Mouse (Mus musculus) ES-E14 (cell line): ENCODE data around the gene Uggt2. TPM values are rescaled to one million over a fixed set of nuclear protein-coding genes. Genes with fewer than 3 reads are reported as not detected.

ENCODE experiments used
- DNase-seq: peaks from one replicate; pipeline ENCODE4 v3.0.0-alpha.2; 2013; ENCODE audit warnings: low read depth, low spot score
- H3K27ac ChIP-seq: 2 replicates; pipeline ENCODE4 v1.5.1; 2012; ENCODE audit warnings: low read depth, mild to moderate bottlenecking, low read length, moderate library complexity, mixed read lengths; ENCODE audit not compliant: poor library complexity, insufficient read depth, severe bottlenecking
- H3K36me3 ChIP-seq: 2 replicates; pipeline ENCODE4 v1.6.1; 2012; ENCODE audit warnings: mild to moderate bottlenecking, low read length, moderate library complexity, mixed read lengths; ENCODE audit not compliant: control insufficient read depth, poor library complexity, insufficient read depth, severe bottlenecking
- H3K4me1 ChIP-seq, 2 experiments: fragments of 150-350 bp in 1 of 2; sonication (generic) in 1 of 2; 2 replicates each; pipeline ENCODE4 v1.6.1; 2012; ENCODE audit warnings: low read length in 2 of 2, mild to moderate bottlenecking in 1 of 2, mixed read lengths in 1 of 2; ENCODE audit not compliant: control insufficient read depth in 2 of 2, insufficient read depth in 2 of 2, poor library complexity in 1 of 2
- H3K4me3 ChIP-seq, 2 experiments: fragments of 150-350 bp in 1 of 2; sonication (generic) in 1 of 2; 2 replicates each; pipeline ENCODE4 v1.5.1; 2012; ENCODE audit warnings: low read length in 2 of 2, low read depth in 1 of 2, mild to moderate bottlenecking in 1 of 2, mixed read lengths in 1 of 2; ENCODE audit not compliant: insufficient read depth in 1 of 2, poor library complexity in 1 of 2, severe bottlenecking in 1 of 2
- H3K9ac ChIP-seq: 2 replicates; pipeline ENCODE4 v1.6.1; 2012; ENCODE audit warnings: low read depth, mild to moderate bottlenecking, low read length, mixed read lengths; ENCODE audit not compliant: poor library complexity, insufficient read depth, severe bottlenecking
- H3K9me3 ChIP-seq: fragments of 150-350 bp; sonication (generic); 2 replicates; pipeline ENCODE4 v1.6.1; 2012; ENCODE audit warnings: low read depth, mild to moderate bottlenecking, low read length; ENCODE audit not compliant: control insufficient read depth, insufficient read depth
- CHD2 ChIP-seq: IDR thresholded peaks from 2 replicates; pipeline ENCODE4 v1.6.1; 2014; ENCODE audit warnings: mild to moderate bottlenecking, low read depth, low read length, inconsistent platforms
- HCFC1 ChIP-seq: IDR thresholded peaks from 2 replicates; pipeline ENCODE4 v1.6.1; 2012; ENCODE audit warnings: low read length, inconsistent platforms, borderline replicate concordance; ENCODE audit not compliant: insufficient read depth
- MAFK ChIP-seq: IDR thresholded peaks from 2 replicates; pipeline ENCODE4 v1.6.1; 2014; ENCODE audit warnings: mild to moderate bottlenecking, low read depth, low read length, inconsistent platforms; ENCODE audit not compliant: insufficient read depth
- ZC3H11A ChIP-seq: IDR thresholded peaks from 2 replicates; pipeline ENCODE4 v1.6.1; 2012; ENCODE audit warnings: low read depth, mild to moderate bottlenecking, inconsistent platforms, low read length, borderline replicate concordance
- ZNF384 ChIP-seq: IDR thresholded peaks from 2 replicates; pipeline ENCODE4 v1.6.1; 2012; ENCODE audit warnings: low read depth, low read length, inconsistent platforms
- in situ Hi-C, 2 experiments: fragments of 600-800 bp; cut with MboI; formaldehyde crosslinking; loops; one replicate each; pipeline ENCODE4 v1.15.1; 2025; ENCODE audit warnings: low sequenced_read_pairs in 2 of 2, inconsistent platforms in 1 of 2; ENCODE audit not compliant: unreplicated experiment in 2 of 2
- total RNA-seq: library from RNA; depleted of rRNA; stranded (reverse); fragments of 300-350 nt; gene quantifications from 2 replicates; pipeline ENCODE4 v1.2.3, GENCODE M21; 2012; rRNA removed

Uggt2 gene
- total RNA-seq, 1 experiment, result 5.4 TPM

DNA sequence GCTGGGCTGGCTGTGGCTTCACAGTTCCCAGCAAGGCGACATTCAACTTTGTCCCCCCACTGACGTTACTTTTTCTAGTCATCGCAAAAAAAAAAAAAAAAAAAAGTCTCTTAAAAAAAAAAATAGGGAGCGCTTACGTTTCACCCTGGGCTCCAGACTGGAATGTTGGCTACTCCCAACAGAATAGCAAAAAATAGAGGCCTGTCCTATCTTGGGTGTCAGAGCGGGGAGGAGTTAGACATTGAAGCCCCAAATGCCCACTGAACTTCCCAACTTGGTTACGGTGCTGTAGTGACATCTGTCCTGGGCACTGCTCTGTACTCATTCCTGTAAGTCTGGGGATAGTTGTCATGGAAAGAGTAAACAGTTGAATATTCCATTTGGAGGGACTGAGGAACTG is 160.7 kb downstream of the Uggt2 start:
- in situ Hi-C loops, result no loop called here
- H3K9ac ChIP-seq, result peak overlapping the region; percentile 88
- H3K4me1 ChIP-seq, result peaks cover 0 to 2% of the 10 kb centered on the region in 2 experiments; a peak in 1 of 4 replicates
- DNase-seq, result no peak
- H3K9me3 ChIP-seq, result no peaks in the 10 kb centered on the region
- TF ChIP-seq MAFK (no peak), ZC3H11A (no peak), ZNF384 (peak; percentile 78; the same call in 1 of the 2 replicates), CHD2 (no peak), HCFC1 (no peak)
- H3K36me3 ChIP-seq, result no peaks in the 10 kb centered on the region
- peak overlapping the region; percentile 83 to 93 for H3K4me3 ChIP-seq
- H3K27ac ChIP-seq, result no peak overlapping the region

DNA sequence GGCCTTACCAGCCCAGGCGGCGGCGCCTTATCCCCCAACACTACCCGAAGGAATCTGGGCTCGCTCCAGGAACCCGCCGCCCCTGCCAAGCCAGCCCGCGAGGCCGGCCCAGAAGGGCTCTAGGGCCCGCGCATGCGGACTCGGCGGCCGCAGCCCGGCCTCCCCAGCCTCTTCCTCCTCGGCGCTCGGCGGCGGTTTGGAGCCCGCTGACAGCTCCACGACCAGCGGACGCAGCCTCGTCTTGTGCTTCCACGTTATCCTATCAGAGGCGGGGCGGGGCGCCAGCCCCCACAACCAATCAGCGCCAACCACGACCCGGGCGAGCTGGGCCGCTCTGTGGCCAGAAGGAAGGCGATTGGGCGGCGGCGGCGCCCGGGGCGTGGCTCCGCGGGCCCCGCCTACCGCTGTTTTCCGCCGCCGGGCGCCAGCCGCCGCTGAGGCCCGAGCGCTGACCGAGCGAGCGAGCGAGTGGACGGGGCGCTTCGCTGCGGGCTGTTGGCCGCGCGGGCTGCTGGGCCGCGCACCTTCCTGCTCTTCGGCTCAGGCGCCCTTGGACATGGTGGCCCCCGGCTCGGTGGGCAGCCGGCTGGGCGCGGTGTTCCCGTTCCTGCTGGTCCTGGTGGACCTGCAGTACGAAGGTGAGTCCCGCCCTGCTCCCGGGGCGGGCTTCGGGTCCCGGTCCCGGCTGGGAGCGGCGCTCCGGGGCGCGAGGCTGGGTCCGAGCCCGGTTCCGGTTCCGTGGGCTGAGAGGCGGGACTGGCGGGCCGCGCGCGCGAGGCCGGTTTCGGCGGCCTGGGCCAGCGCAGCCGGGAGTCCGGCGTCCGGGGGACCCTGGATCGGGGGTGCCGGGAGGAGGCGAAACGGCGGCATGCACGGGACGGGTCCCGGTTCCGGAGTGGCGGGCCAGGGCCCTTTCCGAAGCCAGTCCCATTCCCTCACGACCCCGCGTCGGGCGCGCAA is 161.4 kb downstream of the Uggt2 start, which contains the start of gene Dnajc3:
Gene Dnajc3, plus strand, starts transcription at position 444 of the 960 bp plus-strand sequence.
- Histone ChIP-seq H3K4me1 (peaks cover 0 to 2% of the 10 kb centered on the region in 2 experiments; a peak in 1 of 4 replicates), H3K9me3 (no peaks in the 10 kb centered on the region), H3K4me3 (peak within 1 kb of the TSS; percentile 84 to 93), H3K9ac (peak within 1 kb of the TSS; percentile 88), H3K36me3 (no peaks in the 10 kb centered on the region), H3K27ac (no peak within 1 kb of the TSS)
- peak; percentile 91 for DNase-seq
- in situ Hi-C loops, result no loop called here
- TF ChIP-seq ZNF384 (no peak), CHD2 (no peak), MAFK (no peak)

- no peaks in the 10 kb centered on the region for H3K36me3 ChIP-seq
- H3K4me1 ChIP-seq, result peaks cover 0 to 2% of the 10 kb centered on the region in 2 experiments; a peak in 1 of 4 replicates
- H3K4me3 ChIP-seq, result peak overlapping the region; percentile 45 to 84
- no peak for TF ChIP-seq CHD2
- DNase-seq, result no peak
- H3K27ac ChIP-seq, result no peak overlapping the region
- in situ Hi-C loops, result no loop called here
- no peaks in the 10 kb centered on the region for H3K9me3 ChIP-seq
- H3K9ac ChIP-seq, result peak overlapping the region; percentile 45; the same call in 1 of the 2 replicates
Observed at GRCm38 (mm10) chr14:118936952-118937351, 162.3 kb downstream of the Uggt2 start.

- in situ Hi-C loops, result no loop called here
- DNase-seq, result no peak
- peaks cover 0 to 2% of the 10 kb centered on the region in 2 experiments; a peak in 1 of 4 replicates for H3K4me1 ChIP-seq
- H3K36me3 ChIP-seq, result no peaks in the 10 kb centered on the region
- no peak overlapping the region for H3K9ac ChIP-seq
- no peaks in the 10 kb centered on the region for H3K9me3 ChIP-seq
- TF ChIP-seq ZC3H11A (no peak), CHD2 (no peak), MAFK (no peak), HCFC1 (no peak), ZNF384 (no peak)
- H3K4me3 ChIP-seq, result no peak overlapping the region
- no peak overlapping the region for H3K27ac ChIP-seq
Observed at GRCm38 (mm10) chr14:118936236-118936635, 163.0 kb downstream of the Uggt2 start.

Other genes starting within 250 kb of the Uggt2 start
- 6.8 and 15.3 TPM in 2 replicates for gene Dzip1, start 174.0 kb downstream of the Uggt2 start, total RNA-seq
- 21.8 and 29.8 TPM in 2 replicates for gene Dnajc3, start 161.5 kb downstream of the Uggt2 start, total RNA-seq
- 0.62 and 1.5 TPM in 2 replicates for gene Hs6st3, start 38.9 kb upstream of the Uggt2 start, total RNA-seq